Mouse (Mus musculus): Measurements from ENCODE around the gene Sbsn. TPM values are rescaled to one million over a fixed set of nuclear protein-coding genes. Genes with fewer than 3 reads are reported as not detected.

Sbsn gene
- polyA plus RNA-seq, 2 experiments: 0.37 TPM; not detected in 1

- Histone ChIP-seq H3K4me3 (ENCODE audit: insufficient read depth in 1 of 2, low read depth in 2 of 2, low read length in 2 of 2) (no peak overlapping the region), H3K27ac (no peak overlapping the region), H3K4me1 (replicated peaks; ENCODE audit: control insufficient read depth in 2 of 2, insufficient read depth in 2 of 2, low read length in 1 of 2) (no peaks in the 10 kb centered on the region), H3K9ac (replicated peaks) (no peak overlapping the region), H3K36me3 (replicated peaks; ENCODE audit: control insufficient read depth, insufficient read depth, low read depth) (no peaks in the 10 kb centered on the region), H3K27me3 (ENCODE audit: control insufficient read depth, insufficient read depth, low read length) (no peaks in the 10 kb centered on the region), H3K9me3 (ENCODE audit: control insufficient read depth, low read length) (no peaks in the 10 kb centered on the region), H3K4me2 (ENCODE audit: low read depth) (no peak overlapping the region)
- ATAC-seq (ENCODE audit: insufficient read depth) (no peak), DNase-seq (ENCODE audit: low read depth in 3 of 3, low spot score in 3 of 3) (no peak)
- TF ChIP-seq EP300 (IDR thresholded peaks at IDR 0.05; ENCODE audit: low read depth) (no peak), CTCF (IDR thresholded peaks at IDR 0.05; ENCODE audit: low read depth) (no peak)
These were observed 43.6 kb downstream of the Sbsn start for GRCm38 (mm10) chr7:30794921-30795320.

- H3K9ac ChIP-seq (replicated peaks): no peak overlapping the region
- no peak overlapping the region for H3K27ac ChIP-seq
- ATAC-seq (ENCODE audit: insufficient read depth) (no peak), DNase-seq (ENCODE audit: low read depth in 3 of 3, low spot score in 3 of 3) (no peak)
- TF ChIP-seq CTCF (IDR thresholded peaks at IDR 0.05; ENCODE audit: low read depth) (no peak), EP300 (IDR thresholded peaks at IDR 0.05; ENCODE audit: low read depth) (no peak)
- no peaks in the 10 kb centered on the region for H3K36me3 ChIP-seq (replicated peaks; ENCODE audit: control insufficient read depth, insufficient read depth, low read depth)
- no peaks in the 10 kb centered on the region for H3K27me3 ChIP-seq (ENCODE audit: control insufficient read depth, insufficient read depth, low read length)
- no peaks in the 10 kb centered on the region for H3K4me1 ChIP-seq (replicated peaks; ENCODE audit: control insufficient read depth in 2 of 2, insufficient read depth in 2 of 2, low read length in 1 of 2)
- no peak overlapping the region for H3K4me2 ChIP-seq (ENCODE audit: low read depth)
- H3K9me3 ChIP-seq (ENCODE audit: control insufficient read depth, low read length): peaks cover 4% of the 10 kb centered on the region
- no peak overlapping the region for H3K4me3 ChIP-seq (ENCODE audit: insufficient read depth in 1 of 2, low read depth in 2 of 2, low read length in 2 of 2)
- WGBS (ENCODE audit: insufficient replicate concordance): 54% methylated on average over 1 of the region's 1 CpGs
These were observed 45.5 kb downstream of the Sbsn start for GRCm38 (mm10) chr7:30796790-30797189.

GRCm38 (mm10) chr7:30800653-30801052 is 49.4 kb downstream of the Sbsn start:
- H3K4me2 ChIP-seq (ENCODE audit: low read depth): no peak overlapping the region
- no peak for DNase-seq (ENCODE audit: low read depth in 3 of 3, low spot score in 3 of 3)
- H3K27me3 ChIP-seq (ENCODE audit: control insufficient read depth, insufficient read depth, low read length): no peaks in the 10 kb centered on the region
- H3K27ac ChIP-seq: no peak overlapping the region
- H3K36me3 ChIP-seq (replicated peaks; ENCODE audit: control insufficient read depth, insufficient read depth, low read depth): no peaks in the 10 kb centered on the region
- H3K9me3 ChIP-seq (ENCODE audit: control insufficient read depth, low read length): peaks cover 4% of the 10 kb centered on the region
- H3K4me3 ChIP-seq (ENCODE audit: insufficient read depth in 1 of 2, low read depth in 2 of 2, low read length in 2 of 2): no peak overlapping the region
- TF ChIP-seq EP300 (IDR thresholded peaks at IDR 0.05; ENCODE audit: low read depth) (no peak), CTCF (IDR thresholded peaks at IDR 0.05; ENCODE audit: low read depth) (peak; percentile 54)
- no peak for ATAC-seq (ENCODE audit: insufficient read depth)
- no peaks in the 10 kb centered on the region for H3K4me1 ChIP-seq (replicated peaks; ENCODE audit: control insufficient read depth in 2 of 2, insufficient read depth in 2 of 2, low read length in 1 of 2)
- H3K9ac ChIP-seq (replicated peaks): no peak overlapping the region

GRCm38 (mm10) chr7:30803256-30803655 is 52.0 kb downstream of the Sbsn start:
- no peaks in the 10 kb centered on the region for H3K36me3 ChIP-seq (replicated peaks; ENCODE audit: control insufficient read depth, insufficient read depth, low read depth)
- DNase-seq (ENCODE audit: low read depth in 3 of 3, low spot score in 3 of 3): no peak
- H3K27ac ChIP-seq: no peak overlapping the region
- 58% methylated on average over 3 of the region's 3 CpGs for WGBS (ENCODE audit: insufficient replicate concordance)
- peaks cover 4% of the 10 kb centered on the region for H3K9me3 ChIP-seq (ENCODE audit: control insufficient read depth, low read length)
- no peak overlapping the region for H3K4me2 ChIP-seq (ENCODE audit: low read depth)
- no peak overlapping the region for H3K4me3 ChIP-seq (ENCODE audit: insufficient read depth in 1 of 2, low read depth in 2 of 2, low read length in 2 of 2)
- no peak overlapping the region for H3K9ac ChIP-seq (replicated peaks)
- no peaks in the 10 kb centered on the region for H3K27me3 ChIP-seq (ENCODE audit: control insufficient read depth, insufficient read depth, low read length)
- no peaks in the 10 kb centered on the region for H3K4me1 ChIP-seq (replicated peaks; ENCODE audit: control insufficient read depth in 2 of 2, insufficient read depth in 2 of 2, low read length in 1 of 2)
- no peak for ATAC-seq (ENCODE audit: insufficient read depth)
- TF ChIP-seq CTCF (IDR thresholded peaks at IDR 0.05; ENCODE audit: low read depth) (0 out of 2 replicates have a peak, but pooled peaks have one; percentile 6), EP300 (IDR thresholded peaks at IDR 0.05; ENCODE audit: low read depth) (no peak)

- peaks cover 4% of the 10 kb centered on the region for H3K9me3 ChIP-seq (ENCODE audit: control insufficient read depth, low read length)
- 58% methylated on average over 9 of the region's 9 CpGs for WGBS (ENCODE audit: insufficient replicate concordance)
- ATAC-seq (ENCODE audit: insufficient read depth) (no peak), DNase-seq (ENCODE audit: low read depth in 3 of 3, low spot score in 3 of 3) (no peak)
- H3K4me3 ChIP-seq (ENCODE audit: insufficient read depth in 1 of 2, low read depth in 2 of 2, low read length in 2 of 2): no peak overlapping the region
- H3K4me2 ChIP-seq (ENCODE audit: low read depth): no peak overlapping the region
- no peak overlapping the region for H3K9ac ChIP-seq (replicated peaks)
- no peaks in the 10 kb centered on the region for H3K36me3 ChIP-seq (replicated peaks; ENCODE audit: control insufficient read depth, insufficient read depth, low read depth)
- no peak overlapping the region for H3K27ac ChIP-seq
- TF ChIP-seq EP300 (IDR thresholded peaks at IDR 0.05; ENCODE audit: low read depth): no peak
- no peak for TF ChIP-seq CTCF (IDR thresholded peaks at IDR 0.05; ENCODE audit: low read depth)
- H3K27me3 ChIP-seq (ENCODE audit: control insufficient read depth, insufficient read depth, low read length): no peaks in the 10 kb centered on the region
- no peaks in the 10 kb centered on the region for H3K4me1 ChIP-seq (replicated peaks; ENCODE audit: control insufficient read depth in 2 of 2, insufficient read depth in 2 of 2, low read length in 1 of 2)
These were observed 52.9 kb downstream of the Sbsn start for GRCm38 (mm10) chr7:30804026-30804715.

Other genes with a start within 250 kb of the Sbsn start
Only the 30 nearest of the 32 such genes appear.
- 7.1 and 7.9 TPM in 2 replicates for gene Arhgap33, start 216.4 kb upstream of the Sbsn start, polyA plus RNA-seq (2012; rRNA removed)
- 1.3 and 2.0 TPM in 2 replicates for gene Arhgap33, start 216.4 kb upstream of the Sbsn start, polyA plus RNA-seq (2014; fragmentation: Nextera tagmentation; extraction: Ambion mirVana)
- gene Hspb6, start 199.3 kb upstream of the Sbsn start, polyA plus RNA-seq (2012; rRNA removed): 4.2 and 5.5 TPM in 2 replicates
- gene Hspb6, start 199.3 kb upstream of the Sbsn start, polyA plus RNA-seq (2014; fragmentation: Nextera tagmentation; extraction: Ambion mirVana): 3.0 and 3.6 TPM in 2 replicates
- gene Proser3, start 199.2 kb upstream of the Sbsn start, polyA plus RNA-seq (2012; rRNA removed): 6.5 and 6.8 TPM in 2 replicates
- 1.3 and 2.8 TPM in 2 replicates for gene Proser3, start 199.2 kb upstream of the Sbsn start, polyA plus RNA-seq (2014; fragmentation: Nextera tagmentation; extraction: Ambion mirVana)
- 15.3 and 17.6 TPM in 2 replicates for gene Lin37, start 191.6 kb upstream of the Sbsn start, polyA plus RNA-seq (2012; rRNA removed)
- gene Lin37, start 191.6 kb upstream of the Sbsn start, polyA plus RNA-seq (2014; fragmentation: Nextera tagmentation; extraction: Ambion mirVana): 21.2 and 22.0 TPM in 2 replicates
- 19.5 and 28.1 TPM in 2 replicates for gene U2af1l4, start 188.2 kb upstream of the Sbsn start, polyA plus RNA-seq (2012; rRNA removed)
- gene U2af1l4, start 188.2 kb upstream of the Sbsn start, polyA plus RNA-seq (2014; fragmentation: Nextera tagmentation; extraction: Ambion mirVana): 40.7 and 44.0 TPM in 2 replicates
- gene Gm49396, start 188.1 kb upstream of the Sbsn start, polyA plus RNA-seq (2012; rRNA removed): 1.2 and 1.4 TPM in 2 replicates
- gene Gm49396, start 188.1 kb upstream of the Sbsn start, polyA plus RNA-seq (2014; fragmentation: Nextera tagmentation; extraction: Ambion mirVana): 0.71 and 0.99 TPM in 2 replicates
- 55.8 and 63.5 TPM in 2 replicates for gene Psenen, start 187.8 kb upstream of the Sbsn start, polyA plus RNA-seq (2012; rRNA removed)
- gene Psenen, start 187.8 kb upstream of the Sbsn start, polyA plus RNA-seq (2014; fragmentation: Nextera tagmentation; extraction: Ambion mirVana): 59.1 and 64.6 TPM in 2 replicates
- gene Igflr1, start 186.0 kb upstream of the Sbsn start, polyA plus RNA-seq (2012; rRNA removed): 1.5 and 1.8 TPM in 2 replicates
- 0.53 and 1.2 TPM in 2 replicates for gene Igflr1, start 186.0 kb upstream of the Sbsn start, polyA plus RNA-seq (2014; fragmentation: Nextera tagmentation; extraction: Ambion mirVana)
- gene Kmt2b, start 162.7 kb upstream of the Sbsn start, polyA plus RNA-seq (2012; rRNA removed): 10.4 and 12.7 TPM in 2 replicates
- 3.4 and 4.2 TPM in 2 replicates for gene Kmt2b, start 162.7 kb upstream of the Sbsn start, polyA plus RNA-seq (2014; fragmentation: Nextera tagmentation; extraction: Ambion mirVana)
- gene Zbtb32, start 152.6 kb upstream of the Sbsn start, polyA plus RNA-seq (2012; rRNA removed): 0.04 and 0.06 TPM in 2 replicates
- gene Zbtb32, start 152.6 kb upstream of the Sbsn start, polyA plus RNA-seq (2014; fragmentation: Nextera tagmentation; extraction: Ambion mirVana): 0.20 TPM in 1 of 2 replicates, not detected in the other
- gene Upk1a, start 138.6 kb upstream of the Sbsn start, polyA plus RNA-seq (2012; rRNA removed): 0.29 and 0.67 TPM in 2 replicates
- gene Upk1a, start 138.6 kb upstream of the Sbsn start, polyA plus RNA-seq (2014; fragmentation: Nextera tagmentation; extraction: Ambion mirVana): not detected in 2 replicates
- 300 and 459 TPM in 2 replicates for gene Cox6b1, start 125.3 kb upstream of the Sbsn start, polyA plus RNA-seq (2012; rRNA removed)
- 647 and 655 TPM in 2 replicates for gene Cox6b1, start 125.3 kb upstream of the Sbsn start, polyA plus RNA-seq (2014; fragmentation: Nextera tagmentation; extraction: Ambion mirVana)
- gene Etv2, start 115.6 kb upstream of the Sbsn start, polyA plus RNA-seq (2012; rRNA removed): not detected in 2 replicates
- gene Etv2, start 115.6 kb upstream of the Sbsn start, polyA plus RNA-seq (2014; fragmentation: Nextera tagmentation; extraction: Ambion mirVana): not detected in 2 replicates
- gene Rbm42, start 101.2 kb upstream of the Sbsn start, polyA plus RNA-seq (2012; rRNA removed): 22.9 and 25.2 TPM in 2 replicates
- 34.5 and 40.4 TPM in 2 replicates for gene Rbm42, start 101.2 kb upstream of the Sbsn start, polyA plus RNA-seq (2014; fragmentation: Nextera tagmentation; extraction: Ambion mirVana)
- gene Haus5, start 86.5 kb upstream of the Sbsn start, polyA plus RNA-seq (2012; rRNA removed): 23.8 and 28.5 TPM in 2 replicates
- 28.7 and 29.1 TPM in 2 replicates for gene Haus5, start 86.5 kb upstream of the Sbsn start, polyA plus RNA-seq (2014; fragmentation: Nextera tagmentation; extraction: Ambion mirVana)
- gene Pmis2, start 79.9 kb upstream of the Sbsn start, polyA plus RNA-seq (2012; rRNA removed): not detected in 2 replicates
- gene Pmis2, start 79.9 kb upstream of the Sbsn start, polyA plus RNA-seq (2014; fragmentation: Nextera tagmentation; extraction: Ambion mirVana): not detected in 2 replicates
- 0.13 and 0.32 TPM in 2 replicates for gene 2200002J24Rik, start 52.5 kb upstream of the Sbsn start, polyA plus RNA-seq (2012; rRNA removed)
- 1.2 and 2.0 TPM in 2 replicates for gene 2200002J24Rik, start 52.5 kb upstream of the Sbsn start, polyA plus RNA-seq (2014; fragmentation: Nextera tagmentation; extraction: Ambion mirVana)
- 0.97 and 1.6 TPM in 2 replicates for gene Atp4a, start 39.3 kb upstream of the Sbsn start, polyA plus RNA-seq (2012; rRNA removed)
- gene Atp4a, start 39.3 kb upstream of the Sbsn start, polyA plus RNA-seq (2014; fragmentation: Nextera tagmentation; extraction: Ambion mirVana): 0.43 and 2.1 TPM in 2 replicates
- gene Tmem147, start 21.9 kb upstream of the Sbsn start, polyA plus RNA-seq (2012; rRNA removed): 63.3 and 64.4 TPM in 2 replicates
- 110 and 117 TPM in 2 replicates for gene Tmem147, start 21.9 kb upstream of the Sbsn start, polyA plus RNA-seq (2014; fragmentation: Nextera tagmentation; extraction: Ambion mirVana)
- gene Gapdhs, start 7.8 kb upstream of the Sbsn start, polyA plus RNA-seq (2012; rRNA removed): not detected in 2 replicates
- gene Gapdhs, start 7.8 kb upstream of the Sbsn start, polyA plus RNA-seq (2014; fragmentation: Nextera tagmentation; extraction: Ambion mirVana): not detected in 2 replicates
- gene Dmkn, start 12.3 kb downstream of the Sbsn start, polyA plus RNA-seq (2012; rRNA removed): 0.23 and 0.26 TPM in 2 replicates
- gene Dmkn, start 12.3 kb downstream of the Sbsn start, polyA plus RNA-seq (2014; fragmentation: Nextera tagmentation; extraction: Ambion mirVana): 0.20 TPM in 1 of 2 replicates, not detected in the other
- gene Krtdap, start 36.4 kb downstream of the Sbsn start, polyA plus RNA-seq (2012; rRNA removed): not detected in 2 replicates
- not detected in 2 replicates for gene Krtdap, start 36.4 kb downstream of the Sbsn start, polyA plus RNA-seq (2014; fragmentation: Nextera tagmentation; extraction: Ambion mirVana)
- gene Ffar2, start 72.3 kb downstream of the Sbsn start, polyA plus RNA-seq (2012; rRNA removed): 0.36 and 0.41 TPM in 2 replicates
- 0.34 and 0.43 TPM in 2 replicates for gene Ffar2, start 72.3 kb downstream of the Sbsn start, polyA plus RNA-seq (2014; fragmentation: Nextera tagmentation; extraction: Ambion mirVana)
- not detected in 2 replicates for gene Ffar3, start 104.7 kb downstream of the Sbsn start, polyA plus RNA-seq (2012; rRNA removed)
- gene Ffar3, start 104.7 kb downstream of the Sbsn start, polyA plus RNA-seq (2014; fragmentation: Nextera tagmentation; extraction: Ambion mirVana): not detected in 2 replicates
- 0.01 TPM in 1 of 2 replicates, not detected in the other for gene Ffar1, start 110.1 kb downstream of the Sbsn start, polyA plus RNA-seq (2012; rRNA removed)
- gene Ffar1, start 110.1 kb downstream of the Sbsn start, polyA plus RNA-seq (2014; fragmentation: Nextera tagmentation; extraction: Ambion mirVana): not detected in 2 replicates
- 0.29 and 0.36 TPM in 2 replicates for gene Cd22, start 128.9 kb downstream of the Sbsn start, polyA plus RNA-seq (2012; rRNA removed)
- 0.24 and 0.62 TPM in 2 replicates for gene Cd22, start 128.9 kb downstream of the Sbsn start, polyA plus RNA-seq (2014; fragmentation: Nextera tagmentation; extraction: Ambion mirVana)
- 0.13 TPM in 2 replicates for gene Mag, start 163.4 kb downstream of the Sbsn start, polyA plus RNA-seq (2012; rRNA removed)
- gene Mag, start 163.4 kb downstream of the Sbsn start, polyA plus RNA-seq (2014; fragmentation: Nextera tagmentation; extraction: Ambion mirVana): 0.11 TPM in 2 replicates
- not detected in 2 replicates for gene Hamp2, start 173.2 kb downstream of the Sbsn start, polyA plus RNA-seq (2012; rRNA removed)
- gene Hamp2, start 173.2 kb downstream of the Sbsn start, polyA plus RNA-seq (2014; fragmentation: Nextera tagmentation; extraction: Ambion mirVana): not detected in 2 replicates
- gene Hamp, start 192.6 kb downstream of the Sbsn start, polyA plus RNA-seq (2012; rRNA removed): 17.2 and 22.5 TPM in 2 replicates
- gene Hamp, start 192.6 kb downstream of the Sbsn start, polyA plus RNA-seq (2014; fragmentation: Nextera tagmentation; extraction: Ambion mirVana): 12.0 and 29.7 TPM in 2 replicates
- gene Usf2, start 205.3 kb downstream of the Sbsn start, polyA plus RNA-seq (2012; rRNA removed): 34.1 and 50.6 TPM in 2 replicates
- gene Usf2, start 205.3 kb downstream of the Sbsn start, polyA plus RNA-seq (2014; fragmentation: Nextera tagmentation; extraction: Ambion mirVana): 9.1 and 10.2 TPM in 2 replicates

All from liver, embryonic 14.5 days (tissue).